Mouse (Mus musculus): ENCODE data around the gene Cebpg.

The Cebpg gene

DNA sequence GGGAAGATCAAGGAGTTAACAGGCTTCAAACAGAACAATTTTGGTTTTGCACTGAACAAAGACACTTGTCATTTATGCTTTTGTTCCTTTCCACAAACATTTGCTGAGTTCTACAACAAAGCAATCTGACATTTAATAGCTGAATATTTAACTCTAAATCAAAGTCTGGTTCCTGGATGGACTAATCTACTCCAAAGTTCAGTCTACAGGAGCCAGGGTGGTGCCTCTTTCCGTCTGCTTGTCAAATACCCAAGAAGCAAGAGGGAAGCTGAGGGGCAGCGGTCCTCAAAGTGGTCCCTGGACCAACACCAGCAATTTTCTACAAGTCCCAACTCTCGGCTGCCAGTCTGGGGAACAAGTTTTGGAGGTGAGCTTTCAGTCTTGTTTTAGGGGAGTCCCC is 3.2 kb downstream of the Cebpg start:
- no peak for DNase-seq

DNA sequence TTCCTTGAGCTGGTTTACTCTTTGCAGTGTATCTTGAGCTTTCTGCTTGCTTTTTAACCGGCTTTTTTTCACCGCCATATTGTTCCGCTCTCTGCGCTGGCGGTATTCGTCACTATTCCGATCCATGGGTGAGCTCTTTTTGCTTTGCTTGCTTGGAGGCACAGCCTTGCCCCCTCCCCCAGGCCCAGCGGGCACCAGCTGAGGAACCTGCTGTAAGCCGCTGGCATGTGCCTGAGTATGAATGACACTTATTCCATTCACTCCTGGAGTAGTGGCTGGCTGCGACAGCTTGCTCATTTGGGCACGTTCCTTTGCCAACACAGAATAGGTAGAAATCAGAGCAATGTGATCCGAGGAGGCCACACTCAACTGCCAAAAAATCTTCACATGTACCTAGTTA is 5.8 kb downstream of the Cebpg start:
- DNase-seq, result no peak

DNA sequence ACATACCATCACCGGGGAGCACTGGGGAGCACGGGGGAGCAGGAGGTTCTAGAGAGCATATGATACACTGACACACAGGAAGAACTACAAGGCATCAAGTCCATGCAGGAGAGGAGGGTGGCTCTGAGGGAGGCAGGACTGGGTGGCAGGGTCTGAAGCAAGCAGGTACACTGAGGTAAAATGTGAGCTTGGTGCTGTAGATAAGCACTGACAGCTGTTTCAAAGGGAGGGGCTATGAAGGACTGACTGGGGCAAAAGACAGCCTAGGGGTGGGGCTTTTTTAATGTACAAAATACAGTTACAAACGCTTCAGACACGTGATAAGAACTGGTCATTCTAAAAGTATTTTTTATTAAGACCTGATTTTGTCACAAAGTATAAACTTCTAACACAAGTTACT is 10.3 kb downstream of the Cebpg start:
- no peak for DNase-seq

DNA sequence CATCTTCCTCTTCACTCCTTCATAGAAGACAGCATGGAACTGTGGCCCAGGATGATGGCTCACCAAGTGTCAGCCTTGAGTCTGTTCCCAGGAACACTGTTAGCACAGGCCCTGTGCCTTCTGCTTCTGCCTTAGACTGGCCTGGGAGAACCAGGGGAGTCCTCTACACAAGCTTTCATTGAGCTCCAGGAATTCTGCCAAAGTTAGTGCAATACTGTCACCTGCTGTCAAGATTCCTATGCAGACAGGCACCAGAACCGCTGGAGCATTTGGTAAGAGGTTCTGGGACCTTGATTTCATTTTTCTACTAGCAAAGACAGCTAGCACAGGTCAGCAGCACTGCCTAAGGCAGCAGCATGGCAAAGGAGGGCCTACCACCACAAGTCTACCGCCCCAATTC is 11.7 kb downstream of the Cebpg start:
- no peak for DNase-seq

DNA sequence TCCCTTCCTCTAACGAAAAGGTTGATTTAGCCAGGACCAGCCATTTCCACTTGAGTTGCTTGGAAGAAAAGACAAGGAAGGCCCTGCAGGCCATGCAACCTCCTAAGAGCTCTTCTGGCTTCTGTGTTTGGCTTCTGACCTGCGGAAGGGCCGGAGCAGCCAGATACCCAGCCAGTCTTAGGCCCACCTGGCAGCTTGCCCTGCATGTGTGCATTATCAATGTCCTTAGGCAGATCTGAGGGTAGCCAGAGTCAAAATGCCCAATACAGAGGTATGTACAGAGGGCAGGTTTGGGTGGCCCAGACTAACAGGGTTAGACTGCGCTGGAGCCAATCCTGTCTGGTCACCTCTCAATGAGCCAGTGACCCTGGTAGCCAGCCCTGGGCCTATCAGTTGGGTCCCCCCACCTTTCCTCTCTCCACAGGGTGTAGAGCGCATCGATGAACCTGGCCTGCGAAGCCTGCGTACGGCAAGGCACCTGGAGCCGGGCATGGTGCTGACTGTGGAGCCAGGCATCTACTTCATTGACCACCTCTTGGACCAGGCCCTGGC is 13.0 kb downstream of the Cebpg start:
- no peak for DNase-seq

DNA sequence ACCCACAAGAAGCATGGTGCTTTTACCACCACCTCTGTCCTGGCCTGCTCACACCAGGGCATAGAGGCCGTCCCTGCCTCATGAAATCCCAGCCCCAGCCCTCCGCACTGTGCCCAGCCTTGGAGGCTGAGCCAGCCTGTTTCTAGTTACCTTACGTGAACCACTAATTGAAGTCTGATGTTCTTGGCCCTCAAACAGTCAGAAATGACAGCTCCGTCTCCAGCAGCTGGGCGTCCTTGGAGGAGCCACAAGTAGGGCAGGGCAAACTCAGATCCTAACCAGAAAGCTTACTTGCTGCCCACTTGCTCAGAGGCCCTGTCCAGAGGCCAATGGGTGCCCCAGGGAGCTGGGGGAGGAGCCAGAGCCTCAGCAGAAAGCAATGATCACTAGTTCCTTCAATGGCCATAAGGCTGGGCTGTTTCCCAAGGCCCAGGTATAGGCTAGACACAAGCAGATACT is 13.6 kb downstream of the Cebpg start:
- peak; percentile 49 for DNase-seq

DNA sequence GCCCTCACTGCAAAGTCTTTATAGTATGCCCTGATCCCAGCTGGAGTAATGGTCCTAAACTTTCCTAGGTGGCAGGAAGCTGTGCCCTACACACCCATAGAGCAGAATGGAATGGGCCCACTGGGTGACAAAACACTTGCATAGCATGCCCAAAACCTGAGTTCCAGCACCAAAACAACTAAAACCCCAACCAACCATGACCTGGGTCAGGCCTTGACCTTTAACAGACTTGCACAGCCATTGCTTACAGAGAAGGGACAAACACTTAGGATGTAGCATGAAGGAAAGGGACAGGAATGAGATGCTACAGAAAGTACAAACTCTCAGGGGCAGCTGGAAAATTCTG is 14.2 kb downstream of the Cebpg start:
- DNase-seq, result no peak

DNA sequence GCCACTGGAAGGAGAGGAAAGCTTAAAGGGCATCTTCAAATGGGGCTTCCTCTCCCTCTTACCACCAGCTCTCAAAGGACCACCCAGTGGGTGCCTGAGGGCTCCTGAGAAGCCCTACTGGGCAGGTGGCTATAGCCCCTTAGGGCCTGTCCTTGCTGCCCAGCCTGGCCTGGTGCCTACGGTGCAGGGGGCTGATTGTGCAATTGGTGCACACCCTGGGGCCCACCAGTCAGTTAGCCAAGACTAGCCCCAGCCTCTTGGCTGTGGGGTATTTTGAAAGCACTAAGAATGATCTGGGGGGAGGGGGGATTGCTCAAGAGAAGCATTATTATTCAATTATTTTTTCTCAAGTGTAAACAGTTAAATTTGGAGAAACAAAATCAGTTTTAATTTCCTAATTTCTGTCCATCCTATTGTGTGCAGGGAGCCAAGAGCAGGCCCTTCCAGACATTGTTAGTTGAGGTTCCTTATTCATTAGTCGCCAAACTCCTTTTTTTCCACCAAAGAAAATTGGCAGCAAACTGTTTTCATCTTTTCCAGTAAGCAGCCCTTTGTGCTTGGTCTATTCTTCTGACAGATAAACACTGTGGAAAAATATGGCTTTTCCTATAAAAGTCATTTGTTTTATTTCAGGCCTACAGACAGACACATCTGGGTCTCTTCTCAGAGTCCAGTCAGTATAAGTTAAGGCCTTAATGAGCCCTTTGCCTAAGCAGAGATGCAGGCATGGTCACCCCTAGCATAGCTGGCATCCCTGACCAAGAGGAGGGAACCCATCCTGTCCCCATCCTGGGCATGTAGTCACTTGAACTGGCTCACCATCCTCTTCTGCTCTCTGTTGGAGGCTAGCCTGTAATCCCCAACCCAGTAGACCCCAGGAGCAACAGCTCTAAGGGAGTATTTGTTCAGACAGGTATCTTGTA is 14.8 kb downstream of the Cebpg start:
- no peak for DNase-seq

DNA sequence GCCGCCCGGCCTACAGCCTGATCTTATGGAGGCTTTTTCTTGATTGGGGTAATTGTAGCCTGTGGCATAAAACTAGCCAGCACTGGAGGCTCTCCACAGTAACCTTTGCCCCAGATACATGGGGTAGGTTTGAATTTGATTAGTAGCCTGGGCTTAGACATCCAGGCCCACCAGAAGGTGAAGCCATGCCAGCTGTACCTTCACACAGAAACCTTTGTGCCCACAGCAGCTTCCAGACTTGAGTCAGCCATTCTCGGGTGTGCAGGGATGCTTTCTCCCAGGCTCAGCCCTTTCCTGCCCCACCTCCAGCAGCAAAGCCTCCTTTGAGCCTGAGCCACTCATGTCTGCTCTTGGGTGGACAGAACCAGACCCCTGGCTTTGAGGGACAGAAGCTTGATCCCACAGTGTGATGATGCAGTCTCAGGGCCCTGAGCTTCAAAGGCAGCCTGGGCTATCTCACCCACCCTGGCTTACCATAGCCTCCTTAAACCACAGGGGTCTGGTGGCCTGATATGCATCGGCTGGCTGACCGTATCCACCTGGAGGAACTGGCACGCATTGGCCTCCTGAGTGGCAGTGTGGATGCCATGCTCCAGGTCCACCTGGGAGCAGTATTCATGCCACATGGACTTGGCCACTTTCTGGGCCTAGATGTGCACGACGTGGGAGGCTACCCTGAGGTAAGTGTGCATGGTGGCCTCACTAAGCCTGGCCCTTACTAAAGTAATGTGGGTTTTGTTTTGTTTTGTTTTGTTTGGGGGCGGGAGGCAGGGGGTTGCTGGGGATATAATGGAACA is 16.0 kb downstream of the Cebpg start:
- DNase-seq, result no peak

DNA sequence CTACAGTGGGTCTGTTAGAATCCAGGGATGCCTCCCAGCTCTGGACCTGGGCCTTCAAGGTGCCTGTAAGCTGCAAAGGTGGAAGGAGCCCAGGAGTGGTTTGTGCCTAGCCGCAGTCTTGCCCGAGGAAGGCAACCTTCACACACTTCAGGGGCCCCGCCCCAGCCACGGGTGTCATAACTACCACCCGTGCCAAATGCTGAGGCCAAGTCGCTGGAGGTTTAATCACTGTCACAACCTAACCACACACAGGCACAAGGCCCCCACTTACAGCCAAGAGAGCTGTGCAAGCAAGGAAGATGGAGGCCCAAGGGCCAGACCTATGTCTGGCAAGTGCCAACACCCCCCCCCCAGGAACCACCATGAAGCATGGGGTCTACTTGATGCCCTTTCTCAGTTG is 19.0 kb downstream of the Cebpg start:
- DNase-seq, result no peak

DNA sequence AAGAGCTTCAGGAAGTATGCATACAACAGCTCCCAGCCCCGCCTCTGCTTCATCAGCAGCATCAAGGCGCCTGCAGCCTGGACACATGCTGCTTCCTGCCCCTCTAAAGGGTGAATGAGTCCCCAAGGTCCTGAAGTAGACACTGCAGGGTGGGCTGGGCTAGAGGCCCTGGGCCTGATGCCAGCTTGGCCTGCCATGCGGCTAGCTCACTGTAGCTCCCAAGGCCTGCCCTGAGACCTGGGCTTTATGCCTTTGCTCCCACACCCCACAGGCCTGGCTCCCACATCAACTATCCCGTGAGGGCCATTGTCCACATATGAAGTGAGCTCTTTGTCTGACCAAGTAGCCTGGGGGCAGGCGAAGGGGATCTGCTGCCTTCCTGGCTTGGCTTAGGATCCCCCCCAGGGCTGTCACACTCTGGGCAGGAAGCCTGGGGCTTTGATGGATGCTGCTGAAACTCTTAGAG is 20.1 kb downstream of the Cebpg start:
- peak; percentile 81 for DNase-seq

DNA sequence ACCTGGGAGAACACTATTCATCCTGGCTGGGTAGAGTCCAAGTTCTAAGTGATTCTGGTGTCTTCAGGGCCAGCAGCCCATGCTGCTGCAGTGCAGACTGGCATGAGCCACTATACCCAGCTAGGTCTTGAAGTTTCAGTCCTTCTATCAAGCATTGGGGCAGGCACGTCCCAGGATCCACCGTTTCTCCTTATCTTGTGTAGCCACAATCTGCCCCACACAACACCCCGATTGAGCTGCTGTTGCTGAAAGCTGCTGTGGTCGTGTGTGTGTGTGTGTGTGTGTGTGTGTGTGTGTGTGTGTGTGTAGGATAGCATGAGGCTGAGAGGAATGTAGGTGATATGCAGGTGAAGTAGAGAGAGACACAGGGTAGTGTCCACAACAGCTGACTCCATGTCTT is 20.8 kb downstream of the Cebpg start:
- no peak for DNase-seq

DNA sequence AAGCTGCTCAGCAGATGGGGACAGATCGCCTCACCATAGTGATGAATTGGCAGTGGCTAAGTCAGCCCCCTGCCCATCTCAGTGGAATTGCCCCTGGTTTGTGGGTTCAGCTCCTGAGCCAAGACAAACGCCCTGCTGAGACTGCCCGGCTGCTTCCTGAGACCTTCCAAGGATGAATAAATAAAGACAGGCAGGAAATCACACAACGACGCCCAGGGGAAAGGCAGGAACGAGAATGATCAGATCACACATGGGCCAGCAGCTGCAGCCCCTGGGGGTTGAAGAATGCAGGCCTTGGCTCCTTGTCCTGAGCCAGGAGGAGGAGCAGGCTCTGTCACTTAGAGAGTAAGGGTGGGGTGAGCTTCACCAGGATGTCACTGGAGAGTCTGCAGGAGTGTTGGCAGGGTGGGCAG is 21.2 kb downstream of the Cebpg start:
- peak; percentile 68 for DNase-seq

DNA sequence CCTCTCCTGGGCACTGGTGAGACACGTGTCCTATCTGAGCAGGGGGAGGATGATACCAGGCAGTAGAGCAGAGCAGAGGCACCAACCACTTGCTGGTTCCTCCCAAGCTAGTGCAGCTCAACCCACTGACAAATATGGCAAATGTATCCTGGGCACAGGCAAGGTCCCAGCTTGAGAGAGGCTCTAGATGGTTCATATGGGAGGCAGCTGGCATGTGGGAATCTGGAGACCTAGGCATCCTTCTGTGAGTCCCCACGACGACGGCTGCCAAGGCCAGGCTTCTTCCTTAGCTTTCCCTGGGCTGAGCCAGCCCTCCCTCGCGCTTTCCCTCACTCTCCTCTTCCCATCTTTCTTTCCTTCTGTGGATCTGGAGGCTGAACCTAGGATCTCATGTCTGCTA is 25.8 kb downstream of the Cebpg start:
- no peak for DNase-seq

DNA sequence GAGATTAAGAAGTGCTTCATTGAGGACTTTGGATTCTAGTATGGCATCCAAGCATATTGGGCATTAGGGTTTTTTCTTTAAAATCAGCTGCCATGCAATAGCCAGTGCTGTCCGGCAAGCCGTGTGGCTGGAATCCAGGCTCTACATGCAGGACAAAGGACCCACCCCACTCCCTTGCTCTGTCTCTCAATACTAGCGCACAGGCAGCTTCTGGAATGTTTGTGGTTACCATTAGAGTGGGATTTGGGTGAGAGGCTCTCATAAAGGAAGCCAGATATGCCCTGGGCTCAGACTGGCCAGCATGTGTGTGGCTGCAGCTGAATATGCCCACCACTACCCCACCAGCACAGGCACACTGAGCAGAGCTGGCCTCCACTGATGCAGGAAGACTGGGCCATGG is 26.7 kb downstream of the Cebpg start:
- DNase-seq, result no peak

DNA sequence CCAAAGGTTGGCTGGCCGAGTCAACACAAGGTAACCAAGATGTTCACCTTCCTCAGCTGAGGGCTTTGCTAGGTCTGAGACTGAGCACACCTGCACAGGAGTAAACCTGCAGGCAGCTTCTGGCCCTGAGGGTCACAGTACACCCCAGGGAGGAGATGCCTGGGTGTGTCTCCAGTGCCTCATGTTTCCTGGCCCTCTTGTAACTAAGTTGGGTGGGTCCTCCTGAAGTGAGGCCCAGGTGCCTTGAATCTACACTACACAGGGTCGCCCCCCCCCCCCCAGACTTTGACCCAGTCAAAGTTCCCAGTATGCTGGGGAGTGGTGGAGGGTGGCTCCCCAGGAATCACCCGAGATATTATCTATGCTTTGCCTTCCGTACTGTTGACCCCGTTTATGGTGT is 27.1 kb downstream of the Cebpg start:
- no peak for DNase-seq

DNA sequence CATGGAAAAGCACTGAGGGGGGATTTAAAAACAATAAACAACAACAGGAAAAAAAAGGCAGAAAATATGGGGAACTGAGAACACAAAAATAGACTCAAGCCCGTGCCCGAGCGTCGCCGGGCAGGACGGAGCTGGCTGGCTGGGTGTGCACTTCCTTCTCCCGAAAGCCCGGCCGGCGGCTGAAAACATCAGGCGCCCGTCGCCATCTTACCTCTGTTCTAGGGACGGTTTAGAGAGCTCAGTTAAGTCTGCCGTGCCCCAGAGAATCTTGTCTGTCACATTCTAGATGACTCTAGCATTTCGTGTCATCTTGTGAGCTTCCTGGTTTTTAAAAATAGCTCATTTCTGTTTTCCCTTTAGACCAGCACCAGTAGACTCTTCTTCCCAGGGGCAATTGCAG is 27.8 kb downstream of the Cebpg start:
- DNase-seq, result peak; percentile 41

DNA sequence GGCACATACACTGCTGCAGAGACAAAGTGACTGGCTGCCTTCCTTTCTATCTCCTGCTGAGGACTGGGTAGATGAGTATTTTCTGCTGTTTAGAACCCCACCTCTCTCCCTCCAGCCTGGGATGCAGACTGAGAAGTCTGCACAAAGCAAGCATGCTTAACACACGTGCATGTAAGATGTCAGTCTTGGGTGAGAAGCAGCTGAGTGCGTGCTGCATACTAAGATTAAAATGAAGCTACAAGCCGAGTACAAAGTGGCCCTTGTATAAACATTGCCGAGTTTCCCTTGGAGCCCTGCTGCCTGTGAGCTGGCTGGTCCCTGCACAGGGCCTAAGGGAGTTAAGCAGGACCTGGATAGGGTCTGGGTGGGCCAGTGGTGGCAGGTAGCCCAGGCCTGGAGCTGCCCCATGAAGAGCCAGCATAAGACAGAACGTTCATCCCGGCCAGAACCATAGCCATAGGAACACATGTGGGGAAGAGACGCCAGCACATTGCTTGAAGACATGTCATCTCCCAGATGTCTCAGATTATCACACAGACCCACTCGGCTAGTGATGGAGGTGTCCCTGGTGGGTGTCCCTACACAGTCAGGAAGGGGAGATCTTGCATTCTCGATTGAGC is 28.5 kb downstream of the Cebpg start:
- no peak for DNase-seq

DNA sequence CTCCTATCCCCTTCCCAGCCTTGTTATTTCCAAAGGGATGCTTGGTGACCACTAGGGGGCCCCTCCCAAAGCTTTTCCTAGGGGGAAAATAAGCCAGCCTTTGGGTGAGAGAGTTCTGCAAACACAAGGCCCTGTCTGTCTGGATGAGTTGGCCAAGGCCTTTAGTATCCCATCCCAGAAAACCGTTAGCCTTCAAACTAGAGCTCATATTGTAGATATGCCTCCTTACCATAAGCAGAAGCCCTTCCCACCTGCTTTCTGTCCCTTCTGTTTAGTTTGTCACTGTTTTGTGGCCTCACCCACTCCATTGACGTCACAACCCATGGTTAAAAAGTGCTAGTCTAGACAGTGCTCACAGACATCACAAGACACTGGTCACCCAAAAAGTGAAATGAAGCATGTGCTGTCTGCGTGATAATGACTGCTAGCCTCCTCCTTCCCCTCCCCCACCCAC is 29.5 kb downstream of the Cebpg start:
- DNase-seq, result peak; percentile 79

DNA sequence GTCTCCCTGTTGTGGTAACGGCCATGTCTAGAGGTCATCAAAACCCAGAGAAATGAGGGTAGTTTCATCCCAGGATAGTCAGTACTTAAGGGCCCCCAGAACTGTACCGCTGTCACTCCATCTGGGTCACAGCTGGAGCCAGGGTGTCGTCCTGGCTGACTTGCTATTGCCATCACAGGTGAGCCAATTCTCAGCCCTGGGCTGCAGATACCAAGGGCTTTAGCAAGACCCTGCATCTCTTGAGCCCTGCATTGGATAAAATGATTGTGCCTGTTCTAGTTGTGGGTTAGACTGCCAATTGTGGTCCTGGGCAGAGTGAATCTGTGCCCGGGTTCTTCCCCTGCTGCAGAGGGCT is 30.1 kb downstream of the Cebpg start:
- no peak for DNase-seq

DNA sequence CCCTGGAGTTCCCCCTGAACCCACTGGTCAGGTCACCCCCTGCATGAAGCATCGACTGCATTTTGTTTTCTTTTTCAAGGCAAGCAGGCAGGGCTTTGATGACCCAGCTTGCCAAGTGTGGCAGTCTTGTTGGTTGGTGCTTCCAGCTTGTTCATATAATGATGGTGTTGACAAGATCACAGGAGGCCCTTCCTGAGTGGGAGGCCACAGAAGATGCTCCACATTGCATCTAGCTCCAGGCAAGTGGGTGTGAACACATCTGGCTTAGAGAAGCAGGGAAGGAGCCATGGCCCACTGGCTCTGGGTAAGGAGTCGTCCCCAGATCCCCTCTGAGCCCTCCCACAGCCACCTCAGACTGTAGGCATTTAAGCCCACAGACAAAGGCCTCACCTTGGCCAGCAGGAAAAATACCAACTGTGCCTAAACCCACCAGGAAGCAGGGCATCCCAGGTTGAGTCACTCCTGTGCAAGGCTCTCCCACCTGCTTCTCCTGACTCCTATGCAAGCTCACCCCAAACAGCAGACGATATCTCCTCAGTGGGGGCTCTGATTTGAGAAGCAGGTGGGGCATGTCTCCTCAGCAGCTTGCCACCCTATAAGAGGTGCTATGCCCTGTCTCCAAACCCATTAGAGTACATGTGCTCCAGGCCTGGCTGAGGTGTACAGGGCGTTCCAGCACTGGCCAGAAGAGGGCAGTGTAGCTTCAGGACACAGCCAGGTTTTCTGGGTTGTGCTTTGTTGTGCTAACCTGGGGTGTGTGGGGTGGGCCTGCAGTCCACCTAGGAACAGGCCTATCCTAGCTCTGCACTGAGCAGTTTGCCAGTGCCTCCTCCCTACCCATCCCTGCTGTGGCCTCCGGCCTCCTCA is 30.7 kb downstream of the Cebpg start:
- DNase-seq, result peak; percentile 88

DNA sequence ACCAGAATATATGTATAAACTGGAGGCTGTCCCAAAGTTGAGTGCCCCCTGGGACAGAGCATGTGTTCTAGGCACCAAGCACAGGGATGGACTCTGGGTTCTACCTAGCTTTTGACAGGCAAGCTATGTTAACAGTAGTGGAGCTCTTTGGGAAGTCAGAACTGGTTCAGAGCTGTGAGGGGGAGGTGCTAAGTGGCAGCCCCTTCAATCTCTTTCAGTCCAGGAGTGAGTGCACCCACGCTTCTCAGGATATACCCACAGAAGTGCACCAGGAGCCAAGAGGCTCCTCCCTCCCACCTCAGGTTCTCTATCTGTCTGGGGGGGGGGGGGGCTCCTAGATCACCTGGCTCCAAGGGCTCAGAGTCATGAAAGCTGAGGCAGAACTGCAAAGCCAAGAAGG is 31.9 kb downstream of the Cebpg start:
- no peak for DNase-seq
